Mouse (Mus musculus): ENCODE measurements around the gene Prss30. TPM values are rescaled to one million over a fixed set of nuclear protein-coding genes. Genes with fewer than 3 reads are reported as not detected.

The Prss30 gene
- 0.37 and 1.5 TPM in 2 replicates for polyA plus RNA-seq (2012; rRNA removed; ENCODE audit: low replicate concordance)

GRCm38 (mm10) chr17:23980297-23980909 is at the start of gene Prss30:
TSS of gene Prss30 (minus strand) at chr17:23980566.

GRCm38 (mm10) chr17:23997901-23998300 is 17.5 kb upstream of the Prss30 start, which contains the start of gene Prss22:
TSS of gene Prss22 (minus strand) at chr17:23998100.

GRCm38 (mm10) chr17:23955174-23955573 is 25.2 kb downstream of the Prss30 start, which contains the start of gene Sbpl:
TSS of gene Sbpl (minus strand) at chr17:23955274.

GRCm38 (mm10) chr17:23941372-23941771 is 39.0 kb downstream of the Prss30 start, which contains the start of gene Sbp:
TSS of gene Sbp (plus strand) at chr17:23941672.

Other genes starting within 250 kb of the Prss30 start
- 37.7 and 88.3 TPM in 2 replicates for gene Paqr4, start 239.7 kb downstream of the Prss30 start, polyA plus RNA-seq (2012; rRNA removed; ENCODE audit: low replicate concordance)
- gene Kremen2, start 234.7 kb downstream of the Prss30 start, polyA plus RNA-seq (2012; rRNA removed; ENCODE audit: low replicate concordance): 0.10 and 0.24 TPM in 2 replicates
- 51.7 and 65.7 TPM in 2 replicates for gene Flywch1, start 209.0 kb downstream of the Prss30 start, polyA plus RNA-seq (2012; rRNA removed; ENCODE audit: low replicate concordance)
- gene Flywch2, start 194.5 kb downstream of the Prss30 start, polyA plus RNA-seq (2012; rRNA removed; ENCODE audit: low replicate concordance): 5.5 and 18.8 TPM in 2 replicates
- gene Srrm2, start 190.0 kb downstream of the Prss30 start, polyA plus RNA-seq (2012; rRNA removed; ENCODE audit: low replicate concordance): 400 and 623 TPM in 2 replicates
- gene Elob, start 151.4 kb downstream of the Prss30 start, polyA plus RNA-seq (2012; rRNA removed; ENCODE audit: low replicate concordance): 589 and 702 TPM in 2 replicates
- 0.09 and 0.33 TPM in 2 replicates for gene Prss33, start 144.5 kb downstream of the Prss30 start, polyA plus RNA-seq (2012; rRNA removed; ENCODE audit: low replicate concordance)
- not detected in 2 replicates for gene Prss32, start 136.7 kb downstream of the Prss30 start, polyA plus RNA-seq (2012; rRNA removed; ENCODE audit: low replicate concordance)
- gene Prss41, start 136.4 kb downstream of the Prss30 start, polyA plus RNA-seq (2012; rRNA removed; ENCODE audit: low replicate concordance): 0.32 and 0.64 TPM in 2 replicates
- 0.09 TPM in 1 of 2 replicates, not detected in the other for gene Prss21, start 112.5 kb downstream of the Prss30 start, polyA plus RNA-seq (2012; rRNA removed; ENCODE audit: low replicate concordance)
- not detected in 2 replicates for gene Dcpp1, start 99.7 kb downstream of the Prss30 start, polyA plus RNA-seq (2012; rRNA removed; ENCODE audit: low replicate concordance)
- not detected in 2 replicates for gene Dcpp2, start 99.7 kb downstream of the Prss30 start, polyA plus RNA-seq (2012; rRNA removed; ENCODE audit: low replicate concordance)
- gene Dcpp3, start 63.1 kb downstream of the Prss30 start, polyA plus RNA-seq (2012; rRNA removed; ENCODE audit: low replicate concordance): not detected in 2 replicates
- not detected in 2 replicates for gene Sbp, start 38.9 kb downstream of the Prss30 start, polyA plus RNA-seq (2012; rRNA removed; ENCODE audit: low replicate concordance)
- not detected in 2 replicates for gene Sbpl, start 25.3 kb downstream of the Prss30 start, polyA plus RNA-seq (2012; rRNA removed; ENCODE audit: low replicate concordance)
- gene Prss22, start 17.5 kb upstream of the Prss30 start, polyA plus RNA-seq (2012; rRNA removed; ENCODE audit: low replicate concordance): 1.0 TPM in 1 of 2 replicates, not detected in the other
- 2.3 and 9.7 TPM in 2 replicates for gene Prss27, start 57.6 kb upstream of the Prss30 start, polyA plus RNA-seq (2012; rRNA removed; ENCODE audit: low replicate concordance)
- gene Kctd5, start 92.9 kb upstream of the Prss30 start, polyA plus RNA-seq (2012; rRNA removed; ENCODE audit: low replicate concordance): 17.6 and 36.4 TPM in 2 replicates
- gene Pdpk1, start 170.4 kb upstream of the Prss30 start, polyA plus RNA-seq (2012; rRNA removed; ENCODE audit: low replicate concordance): 22.3 and 23.3 TPM in 2 replicates
- gene Amdhd2, start 183.2 kb upstream of the Prss30 start, polyA plus RNA-seq (2012; rRNA removed; ENCODE audit: low replicate concordance): 43.6 and 56.5 TPM in 2 replicates
- gene Atp6v0c, start 189.1 kb upstream of the Prss30 start, polyA plus RNA-seq (2012; rRNA removed; ENCODE audit: low replicate concordance): 819 and 932 TPM in 2 replicates
- gene Tbc1d24, start 225.0 kb upstream of the Prss30 start, polyA plus RNA-seq (2012; rRNA removed; ENCODE audit: low replicate concordance): 18.9 and 36.2 TPM in 2 replicates
- 7.1 and 13.6 TPM in 2 replicates for gene Ntn3, start 229.0 kb upstream of the Prss30 start, polyA plus RNA-seq (2012; rRNA removed; ENCODE audit: low replicate concordance)
- 8.0 and 12.3 TPM in 2 replicates for gene Tedc2, start 240.3 kb upstream of the Prss30 start, polyA plus RNA-seq (2012; rRNA removed; ENCODE audit: low replicate concordance)

Measured in subcutaneous adipose tissue, adult 2 months (tissue).